Comparison of ENCODE assay signal across 8 mouse cellular contexts in the genomic region with DNA sequence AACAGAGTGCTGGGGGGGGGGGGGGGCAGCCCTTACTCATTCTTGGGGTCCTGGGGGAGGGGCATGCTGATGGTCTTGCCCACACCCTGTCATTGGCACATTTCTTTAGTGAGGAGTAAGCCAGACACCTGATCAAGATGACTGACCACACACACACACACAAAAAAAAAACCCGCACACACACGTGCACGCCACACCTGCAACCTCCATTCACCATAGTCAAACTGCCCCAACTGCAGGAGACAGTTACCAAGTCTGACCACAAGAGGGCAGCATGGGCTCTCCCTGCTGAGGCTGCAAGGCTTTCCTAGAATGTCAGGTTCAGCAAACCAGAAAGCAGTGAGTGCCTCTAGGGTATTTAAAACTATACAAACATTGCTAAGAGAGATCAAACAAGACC. TPM values are rescaled to one million over a fixed set of nuclear protein-coding genes. Genes with fewer than 3 reads are reported as not detected.
DNase-seq lines count a peak whose midpoint lies in the region; ATAC-seq and TF ChIP-seq lines count a peak whose summit lies in the region.

No protein-coding gene starts in this region.

- WGBS in forebrain, embryonic 10.5 days = 35% methylated on average over 3 of the region's 3 CpGs
- WGBS in forebrain, embryonic 13.5 days = 17% methylated on average over 3 of the region's 3 CpGs
- 43% methylated on average over 3 of the region's 3 CpGs for whole genome bisulfite sequencing in midbrain, embryonic 10.5 days
- WGBS in spleen, adult 2 months = 19% methylated on average over 3 of the region's 3 CpGs

- no peak for TF ChIP-seq POLR2A in spleen, adult 2 months (IDR thresholded peaks at IDR 0.05; ENCODE audit: low read depth, low read length)

- H3K36me3 ChIP-seq in forebrain, embryonic 10.5 days (replicated peaks) = peaks cover 79% of the 10 kb centered on the region
- peaks cover 44% of the 10 kb centered on the region; the same call in 1 of the 2 replicates for H3K36me3 ChIP-seq in forebrain, embryonic 13.5 days (ENCODE audit: poor library complexity, severe bottlenecking)
- peaks cover 77% of the 10 kb centered on the region for H3K36me3 ChIP-seq in midbrain, embryonic 10.5 days
- no peaks in the 10 kb centered on the region for H3K36me3 ChIP-seq in spleen, adult 2 months (ENCODE audit: control insufficient read depth, insufficient read depth, low read length)

- no peak overlapping the region for H3K9ac ChIP-seq in forebrain, embryonic 13.5 days

- no peaks in the 10 kb centered on the region for H3K27me3 ChIP-seq in forebrain, embryonic 10.5 days (ENCODE audit: poor library complexity, severe bottlenecking)
- no peaks in the 10 kb centered on the region for H3K27me3 ChIP-seq in forebrain, embryonic 13.5 days
- H3K27me3 ChIP-seq in midbrain, embryonic 10.5 days (ENCODE audit: low read depth, poor library complexity, severe bottlenecking) = no peaks in the 10 kb centered on the region
- no peaks in the 10 kb centered on the region for H3K27me3 ChIP-seq in spleen, adult 2 months (ENCODE audit: control insufficient read depth, insufficient read depth, low read length)

- intact Hi-C loops in left cerebral cortex, adult 2 months (cut with DNase I) = loop anchor here (1.0 kb wide), 2 partner anchors 48 to 171 kb away; no protein-coding TSS in a partner anchor

- no peak for ATAC-seq in forebrain, embryonic 13.5 days

- peak; percentile 93 for TF ChIP-seq CTCF in left cerebral cortex, adult 2 months (IDR thresholded peaks at IDR 0.05)
- TF ChIP-seq CTCF in spleen, adult 2 months (IDR thresholded peaks at IDR 0.05; ENCODE audit: extremely low read depth, insufficient read depth, insufficient read length, insufficient replicate concordance) = peak; percentile 70; the same call in 1 of the 2 replicates

- no peaks in the 10 kb centered on the region for H3K4me1 ChIP-seq in forebrain, embryonic 10.5 days
- H3K4me1 ChIP-seq in forebrain, embryonic 13.5 days = no peaks in the 10 kb centered on the region
- no peaks in the 10 kb centered on the region for H3K4me1 ChIP-seq in midbrain, embryonic 10.5 days
- H3K4me1 ChIP-seq in spleen, adult 2 months (ENCODE audit: control insufficient read depth, insufficient read depth, insufficient read length) = no peaks in the 10 kb centered on the region

- H3K27ac ChIP-seq in forebrain, embryonic 10.5 days = no peak overlapping the region
- no peak overlapping the region for H3K27ac ChIP-seq in forebrain, embryonic 13.5 days
- no peak overlapping the region for H3K27ac ChIP-seq in left cerebral cortex, adult 2 months
- no peak overlapping the region for H3K27ac ChIP-seq in midbrain, embryonic 10.5 days (replicated peaks)
- no peak overlapping the region for H3K27ac ChIP-seq in spleen, adult 2 months (ENCODE audit: insufficient read depth, low read length)

- H3K4me3 ChIP-seq in forebrain, embryonic 10.5 days = no peak overlapping the region
- no peak overlapping the region for H3K4me3 ChIP-seq in forebrain, embryonic 13.5 days
- no peak overlapping the region for H3K4me3 ChIP-seq in left cerebral cortex, adult 2 months
- H3K4me3 ChIP-seq in midbrain, embryonic 10.5 days = no peak overlapping the region
- H3K4me3 ChIP-seq in spleen, adult 2 months (ENCODE audit: extremely low read depth, insufficient read depth, insufficient read length) = no peak overlapping the region

- no peak overlapping the region for H3K4me2 ChIP-seq in forebrain, embryonic 13.5 days

- no peaks in the 10 kb centered on the region for H3K9me3 ChIP-seq in forebrain, embryonic 10.5 days
- no peaks in the 10 kb centered on the region for H3K9me3 ChIP-seq in forebrain, embryonic 13.5 days (replicated peaks)
- H3K9me3 ChIP-seq in midbrain, embryonic 10.5 days (replicated peaks) = no peaks in the 10 kb centered on the region

- peak; percentile 74 for DNase-seq in forebrain, embryonic 10.5 days (ENCODE audit: extremely low spot score, low spot score)
- DNase-seq in adrenal gland, postnatal 10 days = peak; percentile 90
- DNase-seq in embryo, embryonic 11 days = peak; percentile 78
- peak; percentile 88 for DNase-seq in heart, postnatal 4 days
- DNase-seq in left cerebral cortex, adult 2 months (ENCODE audit: extremely low spot score in 1 of 2, low spot score in 2 of 2) = peak; percentile 75 to 82
- DNase-seq in midbrain, embryonic 10.5 days (ENCODE audit: low spot score) = peak; percentile 73
- peak in 1 of 2 experiments; percentile 44 for DNase-seq in spleen, adult 2 months (ENCODE audit: low read depth in 1 of 2, low spot score in 2 of 2)

RNA-seq across cellular contexts. Expression of gene Slc19a1, which starts 50.4 kb away (rescaled TPM):
- 37.1 and 44.4 TPM in 2 replicates for polyA plus RNA-seq in forebrain, embryonic 10.5 days (2016; fragmentation: Nextera tagmentation; extraction: Ambion mirVana)
- polyA plus RNA-seq in forebrain, embryonic 13.5 days (2015; fragmentation: Nextera tagmentation; extraction: Ambion mirVana) = 28.0 and 33.7 TPM in 2 replicates
- 10 to 100 TPM; 25.7 TPM for total RNA-seq in adrenal gland, postnatal 10 days (2021)
- 10 to 100 TPM in 1 of 2 experiments, 1 to 10 TPM in 1; 5.5 to 11.8 TPM for total RNA-seq in heart, postnatal 4 days (2021)
- 10 to 100 TPM; 23.9 to 27.0 TPM for total RNA-seq in left cerebral cortex, adult 2 months (2021)
- 37.2 and 37.9 TPM in 2 replicates for polyA plus RNA-seq in midbrain, embryonic 10.5 days (2016; fragmentation: Nextera tagmentation; extraction: Ambion mirVana)
- polyA plus RNA-seq in spleen, adult 2 months (2012; rRNA removed) = 46.5 and 65.7 TPM in 2 replicates
